Mouse (Mus musculus): Measurements from ENCODE around the gene Hint2. TPM values are rescaled to one million over a fixed set of nuclear protein-coding genes. Genes with fewer than 3 reads are reported as not detected.

Hint2 gene
- total and polyA plus RNA-seq, 3 experiments: 6.4 to 27.9 (median 17.8) TPM

GRCm38 (mm10) chr4:43636751-43637150, 19.5 kb downstream of the Hint2 start:
- H3K9me3 ChIP-seq (replicated peaks; ENCODE audit: low read length): no peaks in the 10 kb centered on the region
- peaks cover 5 to 6% of the 10 kb centered on the region in 2 experiments; a peak in 1 of 4 replicates for H3K4me1 ChIP-seq (ENCODE audit: control insufficient read depth in 1 of 2, insufficient read depth in 2 of 2)
- no peak overlapping the region for H3K9ac ChIP-seq (ENCODE audit: insufficient read depth, low read depth)
- H3K27me3 ChIP-seq (replicated peaks): peaks cover 60% of the 10 kb centered on the region
- dilution Hi-C loops (cut with MboI; ENCODE audit: extremely low pct_ligation_motif_present, extremely low pct_unique_long_range_greater_than_20kb, low sequenced_read_pairs) (no loop called here), in situ Hi-C loops (cut with MboI; ENCODE audit: low pct_ligation_motif_present, low pct_unique_long_range_greater_than_20kb, low sequenced_read_pairs) (no loop called here)
- TF ChIP-seq MEF2A (IDR thresholded peaks at IDR 0.05; ENCODE audit: borderline replicate concordance, low read depth, low read length): no peak
- no peak for TF ChIP-seq PAX5 (IDR thresholded peaks at IDR 0.05; ENCODE audit: low read length)
- TF ChIP-seq MYC (IDR thresholded peaks at IDR 0.05; ENCODE audit: low read depth, low read length): no peak
- no peak for TF ChIP-seq RAD21 (IDR thresholded peaks at IDR 0.05; ENCODE audit: low read depth, low read length)
- no peak for TF ChIP-seq EP300 (IDR thresholded peaks at IDR 0.05; ENCODE audit: low read length)
- no peak for TF ChIP-seq UBTF (IDR thresholded peaks at IDR 0.05; ENCODE audit: low read depth, low read length)
- no peak for TF ChIP-seq TCF12 (IDR thresholded peaks at IDR 0.05; ENCODE audit: low read depth, low read length)
- no peak for DNase-seq (ENCODE audit: extremely low read depth)
- no peak overlapping the region for H3K27ac ChIP-seq (ENCODE audit: insufficient read depth, low read depth)
- no peaks in the 10 kb centered on the region for H3K36me3 ChIP-seq (replicated peaks in 1 of 2; ENCODE audit: control insufficient read depth in 1 of 2, insufficient read depth in 1 of 2, low read length in 1 of 2)
- H3K79me2 ChIP-seq (replicated peaks; ENCODE audit: control insufficient read depth, extremely low read depth, insufficient read depth, poor library complexity, severe bottlenecking): no peaks in the 10 kb centered on the region
- H3K4me2 ChIP-seq (ENCODE audit: insufficient read depth, low read depth, poor library complexity, severe bottlenecking): no peak overlapping the region
- H3K4me3 ChIP-seq (replicated peaks in 1 of 3; ENCODE audit: low read depth in 2 of 3, low read length in 2 of 3, poor library complexity in 1 of 3): no peak overlapping the region

GRCm38 (mm10) chr4:43634621-43635374, 21.5 kb downstream of the Hint2 start:
- no peak for DNase-seq (ENCODE audit: extremely low read depth)
- Histone ChIP-seq H3K9ac (ENCODE audit: insufficient read depth, low read depth) (no peak overlapping the region), H3K79me2 (replicated peaks; ENCODE audit: control insufficient read depth, extremely low read depth, insufficient read depth, poor library complexity, severe bottlenecking) (no peaks in the 10 kb centered on the region), H3K4me1 (ENCODE audit: control insufficient read depth in 1 of 2, insufficient read depth in 2 of 2) (peaks cover 5 to 6% of the 10 kb centered on the region in 2 experiments; a peak in 1 of 4 replicates), H3K4me2 (ENCODE audit: insufficient read depth, low read depth, poor library complexity, severe bottlenecking) (no peak overlapping the region), H3K4me3 (replicated peaks in 1 of 3; ENCODE audit: low read depth in 2 of 3, low read length in 2 of 3, poor library complexity in 1 of 3) (no peak overlapping the region), H3K9me3 (replicated peaks; ENCODE audit: low read length) (no peaks in the 10 kb centered on the region), H3K27me3 (replicated peaks) (peaks cover 69% of the 10 kb centered on the region), H3K36me3 (replicated peaks in 1 of 2; ENCODE audit: control insufficient read depth in 1 of 2, insufficient read depth in 1 of 2, low read length in 1 of 2) (no peaks in the 10 kb centered on the region), H3K27ac (ENCODE audit: insufficient read depth, low read depth) (no peak overlapping the region)
- TF ChIP-seq GABPA (IDR thresholded peaks at IDR 0.05; ENCODE audit: insufficient replicate concordance, low read depth, low read length) (no peak), UBTF (IDR thresholded peaks at IDR 0.05; ENCODE audit: low read depth, low read length) (no peak), RAD21 (IDR thresholded peaks at IDR 0.05; ENCODE audit: low read depth, low read length) (no peak), ZMIZ1 (IDR thresholded peaks at IDR 0.05; ENCODE audit: low read depth, low read length) (no peak), CTCF (conservative IDR thresholded peaks at IDR 0.05 in 1 of 2, IDR thresholded peaks at IDR 0.05 in 1 of 2; ENCODE audit: low read depth in 2 of 2, low read length in 2 of 2) (no peak), JUN (IDR thresholded peaks at IDR 0.05; ENCODE audit: insufficient read depth, low read depth, low read length) (no peak), MAX (IDR thresholded peaks at IDR 0.05; ENCODE audit: low read length) (no peak), NRF1 (IDR thresholded peaks at IDR 0.05; ENCODE audit: low read depth, low read length) (no peak), TCF12 (IDR thresholded peaks at IDR 0.05; ENCODE audit: low read depth, low read length) (no peak), ZNF384 (IDR thresholded peaks at IDR 0.05; ENCODE audit: low read depth, low read length) (no peak), ETS1 (conservative IDR thresholded peaks at IDR 0.05; ENCODE audit: low read depth, low read length) (no peak), SMC3 (IDR thresholded peaks at IDR 0.05; ENCODE audit: low read depth, low read length) (no peak)
- in situ Hi-C loops (cut with MboI; ENCODE audit: low pct_ligation_motif_present, low pct_unique_long_range_greater_than_20kb, low sequenced_read_pairs): no loop called here
- dilution Hi-C loops (cut with MboI; ENCODE audit: extremely low pct_ligation_motif_present, extremely low pct_unique_long_range_greater_than_20kb, low sequenced_read_pairs): no loop called here

All from CH12.LX (cell line).